Mouse (Mus musculus): ENCODE data around the gene Alox12. TPM values are rescaled to one million over a fixed set of nuclear protein-coding genes. Genes with fewer than 3 reads are reported as not detected.

Alox12 gene
- polyA plus RNA-seq, 1 experiment from 2014 or later: 0.08 TPM

DNA sequence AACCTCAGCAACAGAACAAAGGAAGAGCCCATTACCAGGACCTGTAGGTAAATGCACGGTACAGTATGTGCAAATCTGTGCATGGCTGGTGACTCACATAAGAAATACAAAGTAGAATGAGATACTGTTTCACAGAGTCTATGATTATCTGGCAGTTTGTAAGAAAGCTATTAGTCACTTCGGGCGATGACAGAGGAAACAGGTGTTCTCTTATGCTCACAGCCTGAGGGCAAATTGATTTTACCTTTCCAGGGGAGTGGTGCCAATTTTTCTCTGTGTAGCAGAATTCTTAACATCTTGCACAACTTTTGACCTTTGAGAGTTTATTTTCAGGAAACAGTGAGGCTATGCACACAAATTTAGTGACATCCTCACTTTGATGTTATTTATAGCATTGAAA lies 29.6 kb upstream of the Alox12 start:
- H3K9ac ChIP-seq (replicated peaks; ENCODE audit: low read depth, low read length): no peak overlapping the region
- 83% methylated on average over 3 of the region's 3 CpGs for WGBS
- H3K4me3 ChIP-seq (ENCODE audit: low read depth, low read length): no peak overlapping the region
- no peaks in the 10 kb centered on the region for H3K9me3 ChIP-seq (ENCODE audit: control insufficient read depth, low read length)
- ATAC-seq (ENCODE audit: low read depth): no peak
- H3K27me3 ChIP-seq (ENCODE audit: control insufficient read depth, insufficient read depth, low read length): no peaks in the 10 kb centered on the region
- H3K27ac ChIP-seq (ENCODE audit: low read depth, low read length): no peak overlapping the region
- H3K4me2 ChIP-seq (ENCODE audit: low read depth, low read length): no peak overlapping the region
- H3K4me1 ChIP-seq (ENCODE audit: control insufficient read depth, insufficient read depth, low read length): no peaks in the 10 kb centered on the region
- no peaks in the 10 kb centered on the region for H3K36me3 ChIP-seq (ENCODE audit: control insufficient read depth, insufficient read depth, low read length)

GRCm38 (mm10) chr11:70283666-70284065 lies 28.5 kb upstream of the Alox12 start:
- WGBS: 90% methylated on average over 4 of the region's 4 CpGs
- H3K4me3 ChIP-seq (ENCODE audit: low read depth, low read length): no peak overlapping the region

GRCm38 (mm10) chr11:70280441-70280840 lies 25.3 kb upstream of the Alox12 start:
- ATAC-seq (ENCODE audit: low read depth): no peak

More at GRCm38 (mm10) chr11:70283666-70284065, 28.5 kb upstream of the Alox12 start:
- no peaks in the 10 kb centered on the region for H3K9me3 ChIP-seq (ENCODE audit: control insufficient read depth, low read length)
- no peaks in the 10 kb centered on the region for H3K4me1 ChIP-seq (ENCODE audit: control insufficient read depth, insufficient read depth, low read length)
- H3K27me3 ChIP-seq (ENCODE audit: control insufficient read depth, insufficient read depth, low read length): no peaks in the 10 kb centered on the region
- H3K36me3 ChIP-seq (ENCODE audit: control insufficient read depth, insufficient read depth, low read length): no peaks in the 10 kb centered on the region
- H3K4me2 ChIP-seq (ENCODE audit: low read depth, low read length): no peak overlapping the region
- no peak overlapping the region for H3K9ac ChIP-seq (replicated peaks; ENCODE audit: low read depth, low read length)
- H3K27ac ChIP-seq (ENCODE audit: low read depth, low read length): no peak overlapping the region
- ATAC-seq (ENCODE audit: low read depth): no peak

DNA sequence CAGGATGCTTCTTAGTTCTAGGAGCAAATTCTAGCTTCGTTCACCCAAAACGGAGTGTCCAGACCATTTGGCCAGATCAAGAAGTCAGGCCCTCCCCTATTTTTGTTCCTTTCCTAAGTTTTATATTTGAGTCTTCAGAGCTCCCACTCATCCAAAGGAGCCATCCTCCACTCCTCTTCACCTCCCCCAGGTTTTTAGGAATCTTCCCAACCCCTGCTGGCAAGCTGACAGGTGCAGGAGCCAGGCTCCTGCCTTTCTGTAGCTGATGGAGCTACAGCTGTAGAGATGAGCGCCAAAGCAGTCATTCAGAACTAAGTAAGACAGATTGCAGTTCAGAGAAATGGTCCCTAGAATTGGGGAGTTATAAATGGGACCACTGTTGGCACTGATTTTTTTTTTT lies 23.8 kb upstream of the Alox12 start:
- Histone ChIP-seq H3K4me2 (ENCODE audit: low read depth, low read length) (no peak overlapping the region), H3K27me3 (ENCODE audit: control insufficient read depth, insufficient read depth, low read length) (no peaks in the 10 kb centered on the region), H3K36me3 (ENCODE audit: control insufficient read depth, insufficient read depth, low read length) (no peaks in the 10 kb centered on the region), H3K4me3 (ENCODE audit: low read depth, low read length) (no peak overlapping the region), H3K9me3 (ENCODE audit: control insufficient read depth, low read length) (no peaks in the 10 kb centered on the region), H3K9ac (replicated peaks; ENCODE audit: low read depth, low read length) (no peak overlapping the region), H3K4me1 (ENCODE audit: control insufficient read depth, insufficient read depth, low read length) (no peaks in the 10 kb centered on the region), H3K27ac (ENCODE audit: low read depth, low read length) (no peak overlapping the region)
- ATAC-seq (ENCODE audit: low read depth): no peak
- WGBS: 78% methylated on average over 3 of the region's 3 CpGs

More at GRCm38 (mm10) chr11:70280441-70280840, 25.3 kb upstream of the Alox12 start:
- 77% methylated on average over 3 of the region's 3 CpGs for WGBS
- no peaks in the 10 kb centered on the region for H3K27me3 ChIP-seq (ENCODE audit: control insufficient read depth, insufficient read depth, low read length)
- no peaks in the 10 kb centered on the region for H3K9me3 ChIP-seq (ENCODE audit: control insufficient read depth, low read length)
- H3K9ac ChIP-seq (replicated peaks; ENCODE audit: low read depth, low read length): no peak overlapping the region
- no peaks in the 10 kb centered on the region for H3K36me3 ChIP-seq (ENCODE audit: control insufficient read depth, insufficient read depth, low read length)
- H3K27ac ChIP-seq (ENCODE audit: low read depth, low read length): no peak overlapping the region
- no peak overlapping the region for H3K4me3 ChIP-seq (ENCODE audit: low read depth, low read length)
- H3K4me1 ChIP-seq (ENCODE audit: control insufficient read depth, insufficient read depth, low read length): no peaks in the 10 kb centered on the region
- no peak overlapping the region for H3K4me2 ChIP-seq (ENCODE audit: low read depth, low read length)

DNA sequence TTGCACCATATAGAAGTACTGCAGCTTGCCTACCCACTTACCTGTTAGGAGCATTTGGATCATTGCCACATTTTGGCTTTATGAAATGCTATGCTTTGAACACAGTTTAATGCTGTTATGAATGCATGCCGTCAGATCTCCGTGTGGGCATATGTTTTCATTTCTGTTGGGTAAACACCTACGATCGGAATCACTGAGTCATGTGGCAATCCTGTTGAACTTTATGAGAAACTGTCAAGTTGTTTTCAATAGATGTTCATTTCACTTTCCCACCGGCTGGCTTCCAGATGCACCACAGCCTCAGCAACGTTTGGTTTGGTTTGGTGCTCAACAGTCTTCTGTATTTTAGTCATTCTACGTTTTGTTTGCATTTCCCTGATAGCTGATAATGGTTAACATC lies 16.5 kb upstream of the Alox12 start:
- no peak for ATAC-seq (ENCODE audit: low read depth)
- 86% methylated on average over 7 of the region's 7 CpGs for WGBS
- no peaks in the 10 kb centered on the region for H3K27me3 ChIP-seq (ENCODE audit: control insufficient read depth, insufficient read depth, low read length)
- no peaks in the 10 kb centered on the region for H3K36me3 ChIP-seq (ENCODE audit: control insufficient read depth, insufficient read depth, low read length)
- H3K4me3 ChIP-seq (ENCODE audit: low read depth, low read length): no peak overlapping the region
- H3K9ac ChIP-seq (replicated peaks; ENCODE audit: low read depth, low read length): no peak overlapping the region
- H3K4me1 ChIP-seq (ENCODE audit: control insufficient read depth, insufficient read depth, low read length): no peaks in the 10 kb centered on the region
- no peak overlapping the region for H3K4me2 ChIP-seq (ENCODE audit: low read depth, low read length)
- H3K9me3 ChIP-seq (ENCODE audit: control insufficient read depth, low read length): no peaks in the 10 kb centered on the region
- no peak overlapping the region for H3K27ac ChIP-seq (ENCODE audit: low read depth, low read length)

DNA sequence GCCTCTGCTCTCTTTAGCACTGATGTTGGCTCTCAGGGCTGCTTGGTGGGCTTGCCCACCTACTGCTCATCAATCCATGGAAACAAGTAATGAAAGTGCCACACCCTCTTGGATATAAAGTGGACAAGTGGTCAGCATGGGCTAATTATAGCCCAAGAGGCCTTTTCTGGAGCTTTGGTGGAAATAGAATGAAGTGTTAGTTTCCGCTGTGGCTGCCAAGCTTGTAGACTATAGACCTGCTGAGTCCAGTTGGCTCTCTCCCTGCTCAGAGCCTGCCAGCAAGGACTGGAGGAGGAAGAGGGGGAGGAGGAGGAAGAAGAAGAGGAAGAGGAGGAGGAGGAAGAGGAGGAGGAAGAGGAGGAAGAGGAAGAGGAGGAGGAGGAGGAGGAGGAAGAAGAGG lies 11.3 kb upstream of the Alox12 start:
- 85% methylated on average over 1 of the region's 1 CpGs for WGBS

GRCm38 (mm10) chr11:70265819-70266218 lies 10.7 kb upstream of the Alox12 start:
- Histone ChIP-seq H3K27me3 (ENCODE audit: control insufficient read depth, insufficient read depth, low read length) (no peaks in the 10 kb centered on the region), H3K4me1 (ENCODE audit: control insufficient read depth, insufficient read depth, low read length) (no peaks in the 10 kb centered on the region), H3K27ac (ENCODE audit: low read depth, low read length) (no peak overlapping the region), H3K4me2 (ENCODE audit: low read depth, low read length) (no peak overlapping the region), H3K9ac (replicated peaks; ENCODE audit: low read depth, low read length) (no peak overlapping the region), H3K4me3 (ENCODE audit: low read depth, low read length) (no peak overlapping the region), H3K9me3 (ENCODE audit: control insufficient read depth, low read length) (no peaks in the 10 kb centered on the region), H3K36me3 (ENCODE audit: control insufficient read depth, insufficient read depth, low read length) (no peaks in the 10 kb centered on the region)
- 78% methylated on average over 4 of the region's 4 CpGs for WGBS
- ATAC-seq (ENCODE audit: low read depth): no peak

More for the DNA sequence above, 11.3 kb upstream of the Alox12 start:
- H3K27ac ChIP-seq (ENCODE audit: low read depth, low read length): no peak overlapping the region
- H3K4me2 ChIP-seq (ENCODE audit: low read depth, low read length): no peak overlapping the region
- H3K36me3 ChIP-seq (ENCODE audit: control insufficient read depth, insufficient read depth, low read length): no peaks in the 10 kb centered on the region
- no peaks in the 10 kb centered on the region for H3K9me3 ChIP-seq (ENCODE audit: control insufficient read depth, low read length)
- H3K4me3 ChIP-seq (ENCODE audit: low read depth, low read length): no peak overlapping the region
- H3K27me3 ChIP-seq (ENCODE audit: control insufficient read depth, insufficient read depth, low read length): no peaks in the 10 kb centered on the region
- ATAC-seq (ENCODE audit: low read depth): no peak
- no peaks in the 10 kb centered on the region for H3K4me1 ChIP-seq (ENCODE audit: control insufficient read depth, insufficient read depth, low read length)
- H3K9ac ChIP-seq (replicated peaks; ENCODE audit: low read depth, low read length): no peak overlapping the region

DNA sequence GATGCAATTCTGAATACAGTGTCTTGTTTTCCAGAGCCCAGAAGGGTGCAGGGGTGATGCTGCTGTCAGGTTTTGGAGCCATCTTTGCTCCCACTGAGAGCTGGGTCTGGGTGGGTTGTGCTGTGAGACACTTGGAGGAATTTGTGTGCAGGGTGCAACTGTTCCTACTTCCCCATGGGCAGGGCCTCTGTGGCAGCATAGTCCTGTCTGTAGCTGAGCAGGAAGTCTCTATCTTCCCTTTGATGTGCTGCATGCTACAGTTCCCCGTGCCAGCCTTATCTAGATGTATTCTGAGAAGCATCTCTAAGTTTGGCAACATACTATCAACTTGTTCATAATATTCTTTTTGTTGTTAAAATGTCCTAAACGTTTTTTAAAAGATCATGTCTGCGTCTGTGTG lies 10.1 kb upstream of the Alox12 start:
- no peaks in the 10 kb centered on the region for H3K9me3 ChIP-seq (ENCODE audit: control insufficient read depth, low read length)
- 60% methylated on average over 3 of the region's 3 CpGs for WGBS
- no peak overlapping the region for H3K4me2 ChIP-seq (ENCODE audit: low read depth, low read length)
- no peaks in the 10 kb centered on the region for H3K36me3 ChIP-seq (ENCODE audit: control insufficient read depth, insufficient read depth, low read length)
- H3K27ac ChIP-seq (ENCODE audit: low read depth, low read length): no peak overlapping the region
- H3K4me3 ChIP-seq (ENCODE audit: low read depth, low read length): no peak overlapping the region
- no peaks in the 10 kb centered on the region for H3K27me3 ChIP-seq (ENCODE audit: control insufficient read depth, insufficient read depth, low read length)
- no peak overlapping the region for H3K9ac ChIP-seq (replicated peaks; ENCODE audit: low read depth, low read length)
- H3K4me1 ChIP-seq (ENCODE audit: control insufficient read depth, insufficient read depth, low read length): no peaks in the 10 kb centered on the region
- ATAC-seq (ENCODE audit: low read depth): no peak

DNA sequence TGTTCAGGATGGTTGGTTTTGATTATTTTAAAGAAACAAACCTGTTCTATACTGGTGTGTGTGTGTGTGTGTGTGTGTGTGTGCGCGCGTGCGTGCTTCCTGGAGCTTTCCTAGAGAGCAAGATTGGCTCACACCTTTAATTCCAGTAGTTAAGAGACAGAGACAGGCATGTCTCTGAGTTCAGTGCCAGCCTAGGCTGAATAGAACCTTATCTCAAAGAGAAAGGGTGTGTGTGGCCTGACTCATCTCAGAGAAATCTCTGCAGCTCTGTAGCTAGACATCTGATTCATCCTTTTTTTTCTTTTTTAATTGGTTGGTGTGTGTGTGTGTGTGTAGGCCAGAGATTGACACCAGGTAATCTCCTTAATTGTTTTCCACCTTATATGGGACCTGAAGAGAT lies 3.9 kb upstream of the Alox12 start:
- H3K9ac ChIP-seq (replicated peaks; ENCODE audit: low read depth, low read length): no peak overlapping the region
- no peak overlapping the region for H3K4me2 ChIP-seq (ENCODE audit: low read depth, low read length)
- H3K27ac ChIP-seq (ENCODE audit: low read depth, low read length): no peak overlapping the region
- H3K4me1 ChIP-seq (ENCODE audit: control insufficient read depth, insufficient read depth, low read length): no peaks in the 10 kb centered on the region; the same call in 1 of the 2 replicates
- no peak overlapping the region for H3K4me3 ChIP-seq (ENCODE audit: low read depth, low read length)
- peaks cover 14% of the 10 kb centered on the region for H3K27me3 ChIP-seq (ENCODE audit: control insufficient read depth, insufficient read depth, low read length)
- 92% methylated on average over 4 of the region's 4 CpGs for WGBS
- no peak for ATAC-seq (ENCODE audit: low read depth)
- H3K9me3 ChIP-seq (ENCODE audit: control insufficient read depth, low read length): no peaks in the 10 kb centered on the region
- no peaks in the 10 kb centered on the region for H3K36me3 ChIP-seq (ENCODE audit: control insufficient read depth, insufficient read depth, low read length)
